Mouse (Mus musculus) midbrain, embryonic 15.5 days (tissue): ENCODE results near the gene Gstp2. TPM values are rescaled to one million over a fixed set of nuclear protein-coding genes. Genes with fewer than 3 reads are reported as not detected.

ENCODE experiments used
- polyA plus RNA-seq: library from polyadenylated mRNA; unstranded; fragments of >200 nt; fragmentation: Nextera tagmentation; extraction: Ambion mirVana; gene quantifications from 2 replicates; pipeline ENCODE4 v1.2.1, GENCODE M21; 2015

The Gstp2 gene
- polyA plus RNA-seq, 1 experiment from 2014 or later, result 5.6 TPM

Other genes with a start within 250 kb of the Gstp2 start
- 65.6 and 66.3 TPM in 2 replicates for gene Chka, start 194.2 kb downstream of the Gstp2 start, polyA plus RNA-seq
- 12.7 and 14.6 TPM in 2 replicates for gene Tcirg1, start 138.9 kb downstream of the Gstp2 start, polyA plus RNA-seq
- gene Ndufs8, start 133.2 kb downstream of the Gstp2 start, polyA plus RNA-seq, result 246 and 258 TPM in 2 replicates
- 1.9 TPM in 2 replicates for gene Aldh3b1, start 116.2 kb downstream of the Gstp2 start, polyA plus RNA-seq
- gene Unc93b1, start 110.8 kb downstream of the Gstp2 start, polyA plus RNA-seq, result 11.7 and 11.8 TPM in 2 replicates
- gene Aldh3b3, start 87.4 kb downstream of the Gstp2 start, polyA plus RNA-seq, result not detected in 2 replicates
- 0.43 and 0.67 TPM in 2 replicates for gene Aldh3b2, start 73.7 kb downstream of the Gstp2 start, polyA plus RNA-seq
- gene Acy3, start 59.5 kb downstream of the Gstp2 start, polyA plus RNA-seq, result 1.7 and 2.2 TPM in 2 replicates
- gene Tbx10, start 53.3 kb downstream of the Gstp2 start, polyA plus RNA-seq, result not detected in 2 replicates
- gene Nudt8, start 45.4 kb downstream of the Gstp2 start, polyA plus RNA-seq, result 30.6 and 33.4 TPM in 2 replicates
- gene Gm49405, start 45.4 kb downstream of the Gstp2 start, polyA plus RNA-seq, result 6.5 and 8.3 TPM in 2 replicates
- 8.4 and 12.1 TPM in 2 replicates for gene Doc2g, start 42.7 kb downstream of the Gstp2 start, polyA plus RNA-seq
- 229 and 239 TPM in 2 replicates for gene Ndufv1, start 33.2 kb downstream of the Gstp2 start, polyA plus RNA-seq
- 513 and 520 TPM in 2 replicates for gene Gstp1, start 8.0 kb downstream of the Gstp2 start, polyA plus RNA-seq
- not detected in 2 replicates for gene Gstp3, start 13.5 kb upstream of the Gstp2 start, polyA plus RNA-seq
- 0.22 TPM in 1 of 2 replicates, not detected in the other for gene Cabp2, start 35.6 kb upstream of the Gstp2 start, polyA plus RNA-seq
- 92.3 and 92.9 TPM in 2 replicates for gene Cdk2ap2, start 51.2 kb upstream of the Gstp2 start, polyA plus RNA-seq
- gene Pitpnm1, start 54.0 kb upstream of the Gstp2 start, polyA plus RNA-seq, result 97.7 and 102 TPM in 2 replicates
- 99.5 and 101 TPM in 2 replicates for gene Aip, start 79.8 kb upstream of the Gstp2 start, polyA plus RNA-seq
- 0.04 TPM in 1 of 2 replicates, not detected in the other for gene Gpr152, start 93.8 kb upstream of the Gstp2 start, polyA plus RNA-seq
- 0.22 and 0.28 TPM in 2 replicates for gene Cabp4, start 98.0 kb upstream of the Gstp2 start, polyA plus RNA-seq
- 127 and 139 TPM in 2 replicates for gene Coro1b, start 102.6 kb upstream of the Gstp2 start, polyA plus RNA-seq
- gene Ptprcap, start 107.6 kb upstream of the Gstp2 start, polyA plus RNA-seq, result 0.26 and 0.96 TPM in 2 replicates
- gene Rps6kb2, start 117.3 kb upstream of the Gstp2 start, polyA plus RNA-seq, result 60.1 and 60.7 TPM in 2 replicates
- gene Carns1, start 129.5 kb upstream of the Gstp2 start, polyA plus RNA-seq, result 5.9 and 6.9 TPM in 2 replicates
- 0.38 and 0.93 TPM in 2 replicates for gene Tbc1d10c, start 145.3 kb upstream of the Gstp2 start, polyA plus RNA-seq
- gene Ppp1ca, start 146.0 kb upstream of the Gstp2 start, polyA plus RNA-seq, result 537 and 571 TPM in 2 replicates
- gene Rad9a, start 155.6 kb upstream of the Gstp2 start, polyA plus RNA-seq, result 23.7 and 24.9 TPM in 2 replicates
- 0.79 and 0.88 TPM in 2 replicates for gene Clcf1, start 168.2 kb upstream of the Gstp2 start, polyA plus RNA-seq
- gene AC109138.7, start 168.3 kb upstream of the Gstp2 start, polyA plus RNA-seq, result not detected in 2 replicates
- gene Pold4, start 185.9 kb upstream of the Gstp2 start, polyA plus RNA-seq, result 20.4 and 20.6 TPM in 2 replicates
- gene Ssh3, start 223.2 kb upstream of the Gstp2 start, polyA plus RNA-seq, result 12.2 and 16.2 TPM in 2 replicates
- gene Ankrd13d, start 237.1 kb upstream of the Gstp2 start, polyA plus RNA-seq, result 53.9 and 57.1 TPM in 2 replicates